Mouse (Mus musculus) G1E (cell line): ENCODE results near the gene Dpysl5.

Experiments
- CTCF ChIP-seq: IDR thresholded peaks from 2 replicates; pipeline ENCODE4 v1.5.1; 2012; ENCODE audit warnings: low read depth, low read length, inconsistent platforms, mixed read lengths
- POLR2AphosphoS5 ChIP-seq: IDR thresholded peaks from 2 replicates; pipeline ENCODE4 v1.6.1; 2012; ENCODE audit warnings: low read depth, low read length, inconsistent platforms; ENCODE audit not compliant: insufficient replicate concordance

- TF ChIP-seq CTCF, result no peak
- TF ChIP-seq POLR2AphosphoS5, result no peak
These were observed 41.8 kb downstream of the Dpysl5 start for GRCm38 (mm10) chr5:30753128-30753527.
